Mouse (Mus musculus): ENCODE data around the gene Rce1.

Gene Rce1

GRCm38 (mm10) chr19:4625179-4625828 is at the start of gene Rce1:
Rce1 (minus strand) TSS chr19:4625641.
- peak; percentile 81 for DNase-seq (ENCODE audit: low spot score)

GRCm38 (mm10) chr19:4672401-4672800 is 47.0 kb upstream of the Rce1 start:
- DNase-seq (ENCODE audit: low spot score), result no peak

- no peak for DNase-seq (ENCODE audit: low spot score)
These were observed 45.3 kb upstream of the Rce1 start for GRCm38 (mm10) chr19:4670776-4671175.

GRCm38 (mm10) chr19:4666815-4667214 is 41.4 kb upstream of the Rce1 start:
- DNase-seq (ENCODE audit: low spot score), result no peak

GRCm38 (mm10) chr19:4658156-4658555 is 32.7 kb upstream of the Rce1 start:
- DNase-seq (ENCODE audit: low spot score), result no peak

GRCm38 (mm10) chr19:4646917-4647492 is 21.6 kb upstream of the Rce1 start:
- peak; percentile 31 for DNase-seq (ENCODE audit: low spot score)

GRCm38 (mm10) chr19:4644271-4644670 is 18.8 kb upstream of the Rce1 start:
- peak; percentile 61 for DNase-seq (ENCODE audit: low spot score)

GRCm38 (mm10) chr19:4635986-4636385 is 10.5 kb upstream of the Rce1 start:
- no peak for DNase-seq (ENCODE audit: low spot score)

GRCm38 (mm10) chr19:4628819-4629218 is 3.4 kb upstream of the Rce1 start:
- no peak for DNase-seq (ENCODE audit: low spot score)

GRCm38 (mm10) chr19:4625829-4626535 is 541 bp upstream of the Rce1 start:
- no peak for DNase-seq (ENCODE audit: low spot score)

GRCm38 (mm10) chr19:4624406-4625178 is 849 bp downstream of the Rce1 start:
- no peak for DNase-seq (ENCODE audit: low spot score)

GRCm38 (mm10) chr19:4624006-4624405 is 1.4 kb downstream of the Rce1 start:
- DNase-seq (ENCODE audit: low spot score), result no peak

- no peak for DNase-seq (ENCODE audit: low spot score)
These were observed 2.0 kb downstream of the Rce1 start for GRCm38 (mm10) chr19:4623419-4623818.

- no peak for DNase-seq (ENCODE audit: low spot score)
These were observed 2.7 kb downstream of the Rce1 start for GRCm38 (mm10) chr19:4622780-4623179.

- no peak for DNase-seq (ENCODE audit: low spot score)
These were observed 4.7 kb downstream of the Rce1 start for GRCm38 (mm10) chr19:4620721-4621120.

GRCm38 (mm10) chr19:4619461-4619860 is 6.0 kb downstream of the Rce1 start:
- no peak for DNase-seq (ENCODE audit: low spot score)

- no peak for DNase-seq (ENCODE audit: low spot score)
These were observed 7.3 kb downstream of the Rce1 start for GRCm38 (mm10) chr19:4618183-4618582.

GRCm38 (mm10) chr19:4616546-4616945 is 8.9 kb downstream of the Rce1 start:
- no peak for DNase-seq (ENCODE audit: low spot score)

- peak; percentile 85 for DNase-seq (ENCODE audit: low spot score)
These were observed 10.0 kb downstream of the Rce1 start, which contains the start of gene Lrfn4 for GRCm38 (mm10) chr19:4615151-4616093. Lrfn4 (minus strand) TSS chr19:4615667.

GRCm38 (mm10) chr19:4614305-4615150 is 10.9 kb downstream of the Rce1 start:
- DNase-seq (ENCODE audit: low spot score), result no peak

Data from left cerebral cortex, adult 11 months (tissue).